Mouse (Mus musculus): ENCODE data around the gene Mvk.

The Mvk gene

GRCm38 (mm10) chr5:114443566-114444367, at the start of gene Mvk, which contains the start of gene Mmab:
TSS of gene Mvk (plus strand) at chr5:114444269.
TSS of gene Mmab (minus strand) at chr5:114444060.
- peak; percentile 98 to 99 for DNase-seq (ENCODE audit: low spot score in 2 of 2)

GRCm38 (mm10) chr5:114406592-114406991, 37.5 kb upstream of the Mvk start:
- no peak for DNase-seq (ENCODE audit: low spot score in 2 of 2)

GRCm38 (mm10) chr5:114407269-114407668, 36.8 kb upstream of the Mvk start:
- no peak for DNase-seq (ENCODE audit: low spot score in 2 of 2)

GRCm38 (mm10) chr5:114407810-114408209, 36.3 kb upstream of the Mvk start:
- no peak for DNase-seq (ENCODE audit: low spot score in 2 of 2)

- no peak for DNase-seq (ENCODE audit: low spot score in 2 of 2)
These were observed 35.2 kb upstream of the Mvk start for GRCm38 (mm10) chr5:114408846-114409245.

GRCm38 (mm10) chr5:114410429-114410828, 33.6 kb upstream of the Mvk start:
- no peak for DNase-seq (ENCODE audit: low spot score in 2 of 2)

- no peak for DNase-seq (ENCODE audit: low spot score in 2 of 2)
These were observed 31.6 kb upstream of the Mvk start for GRCm38 (mm10) chr5:114412361-114412998.

GRCm38 (mm10) chr5:114413067-114413735, 30.9 kb upstream of the Mvk start:
- DNase-seq (ENCODE audit: low spot score in 2 of 2): no peak

- DNase-seq (ENCODE audit: low spot score in 2 of 2): no peak
These were observed 28.5 kb upstream of the Mvk start for GRCm38 (mm10) chr5:114415606-114416005.

- DNase-seq (ENCODE audit: low spot score in 2 of 2): no peak
These were observed 27.2 kb upstream of the Mvk start for GRCm38 (mm10) chr5:114416855-114417254.

GRCm38 (mm10) chr5:114418541-114418940, 25.5 kb upstream of the Mvk start:
- DNase-seq (ENCODE audit: low spot score in 2 of 2): no peak

- no peak for DNase-seq (ENCODE audit: low spot score in 2 of 2)
These were observed 22.3 kb upstream of the Mvk start for GRCm38 (mm10) chr5:114421561-114422298.

GRCm38 (mm10) chr5:114422591-114422990, 21.5 kb upstream of the Mvk start:
- DNase-seq (ENCODE audit: low spot score in 2 of 2): no peak

- DNase-seq (ENCODE audit: low spot score in 2 of 2): no peak
These were observed 20.1 kb upstream of the Mvk start for GRCm38 (mm10) chr5:114423961-114424360.

- DNase-seq (ENCODE audit: low spot score in 2 of 2): no peak
These were observed 17.3 kb upstream of the Mvk start for GRCm38 (mm10) chr5:114426732-114427131.

- no peak for DNase-seq (ENCODE audit: low spot score in 2 of 2)
These were observed 15.4 kb upstream of the Mvk start for GRCm38 (mm10) chr5:114428621-114429020.

- no peak for DNase-seq (ENCODE audit: low spot score in 2 of 2)
These were observed 14.3 kb upstream of the Mvk start for GRCm38 (mm10) chr5:114429781-114430180.

- no peak for DNase-seq (ENCODE audit: low spot score in 2 of 2)
These were observed 9.7 kb upstream of the Mvk start for GRCm38 (mm10) chr5:114434359-114434758.

- no peak for DNase-seq (ENCODE audit: low spot score in 2 of 2)
These were observed 8.5 kb upstream of the Mvk start for GRCm38 (mm10) chr5:114435588-114435987.

- no peak for DNase-seq (ENCODE audit: low spot score in 2 of 2)
These were observed 261 bp downstream of the Mvk start for GRCm38 (mm10) chr5:114444368-114444692.

- no peak for DNase-seq (ENCODE audit: low spot score in 2 of 2)
These were observed 4.9 kb downstream of the Mvk start for GRCm38 (mm10) chr5:114449011-114449410.

- no peak for DNase-seq (ENCODE audit: low spot score in 2 of 2)
These were observed 12.2 kb downstream of the Mvk start for GRCm38 (mm10) chr5:114456287-114456686.

All from frontal cortex, postnatal 25 days (tissue).